Mouse (Mus musculus) heart, adult 2 months (tissue): ENCODE measurements at regions not wholly inside any gene's neighbourhood (a gene's known extent, or its start where the extent isn't known, plus 50 kb on each side); places are given as distances from the start of the nearest gene placed in this dataset.

Source experiments
- DNase-seq, 2 experiments: peaks; one replicate each; pipeline ENCODE4 v3.0.0; 2021
- H3K27ac ChIP-seq: fragments of 200-600 bp; 2 replicates; pipeline ENCODE4 v1.8.1; 2022
- H3K27me3 ChIP-seq: fragments of 200-500 bp; 2 replicates; pipeline ENCODE4 v1.6.1; 2012; ENCODE audit warnings: mild to moderate bottlenecking, low read length, inconsistent platforms, mixed read lengths; ENCODE audit not compliant: control insufficient read depth, insufficient read depth
- H3K36me3 ChIP-seq: fragments of 200-500 bp; 2 replicates; pipeline ENCODE4 v1.6.1; 2012; ENCODE audit warnings: low read length, inconsistent platforms; ENCODE audit not compliant: control insufficient read depth, insufficient read depth
- H3K4me1 ChIP-seq: fragments of 200-500 bp; 2 replicates; pipeline ENCODE4 v1.6.1; 2011; ENCODE audit warnings: low read length; ENCODE audit not compliant: control insufficient read depth, insufficient read depth
- H3K4me3 ChIP-seq: fragments of 200-600 bp; 2 replicates; pipeline ENCODE4 v1.8.1; 2022
- H3K79me2 ChIP-seq: fragments of 200-500 bp; replicated peaks from 2 replicates; pipeline ENCODE4 v1.6.1; 2012; ENCODE audit warnings: mild to moderate bottlenecking, inconsistent platforms, low read length, moderate library complexity, mixed read lengths; ENCODE audit not compliant: control insufficient read depth, insufficient read depth
- H3K9ac ChIP-seq: fragments of 200-500 bp; 2 replicates; pipeline ENCODE4 v1.6.1; 2012; ENCODE audit warnings: low read depth, mild to moderate bottlenecking, control low read depth, inconsistent platforms, low read length, mixed read lengths
- CTCF ChIP-seq: fragments of 200-600 bp; IDR thresholded peaks from 2 replicates; pipeline ENCODE4 v1.8.1; 2022; ENCODE audit warnings: antibody characterized with exemption, mild to moderate bottlenecking, moderate library complexity
- EP300 ChIP-seq: fragments of 200-500 bp; IDR thresholded peaks from 2 replicates; pipeline ENCODE4 v1.6.1; 2011; ENCODE audit warnings: low read depth, low read length, control low read depth; ENCODE audit not compliant: insufficient read depth
- POLR2A ChIP-seq: fragments of 200-500 bp; IDR thresholded peaks from 2 replicates; pipeline ENCODE4 v1.6.1; 2011; ENCODE audit warnings: mild to moderate bottlenecking, low read depth, low read length, control low read depth; ENCODE audit not compliant: insufficient read depth
- WGBS: fragments of 180-500 bp; shearing (Covaris S2); methylation state at CpG from one replicate; pipeline ENCODE4 v1.1.7; 2018; 5-methylcytosine and 5-hydroxymethylcytosine counted together
- intact Hi-C: fragments of 180-260 bp; cut with DNase I; formaldehyde crosslinking; loops from one replicate; pipeline ENCODE4 v1.15.1; 2025

DNA sequence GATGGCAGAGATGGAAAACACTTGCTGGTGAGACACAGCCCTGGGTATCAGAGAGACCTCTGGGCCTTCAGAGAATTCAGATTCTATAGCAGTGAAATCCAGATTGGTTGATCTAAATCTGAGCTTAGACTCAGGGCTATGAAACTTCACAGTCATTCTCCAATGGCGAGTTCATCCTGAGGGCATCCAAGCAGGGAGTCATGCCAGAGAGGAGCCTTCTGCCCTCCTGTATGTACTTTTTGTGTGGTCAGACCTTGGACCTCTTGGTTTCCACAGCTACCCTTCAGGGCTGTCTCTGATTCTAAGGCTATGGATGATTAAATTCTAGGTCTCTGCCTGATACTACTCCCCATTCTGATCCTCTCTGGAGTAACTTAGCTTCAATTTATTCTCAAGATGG, 122.0 kb upstream of the Mettl15 start:
- Histone ChIP-seq H3K36me3 (no peaks in the 10 kb centered on the region), H3K4me1 (no peaks in the 10 kb centered on the region), H3K27me3 (no peaks in the 10 kb centered on the region), H3K79me2 (no peaks in the 10 kb centered on the region), H3K27ac (no peak overlapping the region), H3K4me3 (no peak overlapping the region), H3K9ac (no peak overlapping the region)
- intact Hi-C loops: no loop called here
- 74% methylated on average over 1 of the region's 1 CpGs for WGBS
- TF ChIP-seq EP300 (no peak), POLR2A (no peak), CTCF (no peak)
- DNase-seq: no peak

GRCm38 (mm10) chr2:109404262-109404661, 123.7 kb upstream of the Mettl15 start:
- no peaks in the 10 kb centered on the region for H3K27me3 ChIP-seq
- H3K36me3 ChIP-seq: no peaks in the 10 kb centered on the region
- DNase-seq: no peak
- WGBS: 67% methylated on average over 3 of the region's 3 CpGs
- intact Hi-C loops: no loop called here
- no peak overlapping the region for H3K27ac ChIP-seq
- no peaks in the 10 kb centered on the region for H3K79me2 ChIP-seq
- H3K4me1 ChIP-seq: no peaks in the 10 kb centered on the region
- H3K4me3 ChIP-seq: no peak overlapping the region
- TF ChIP-seq CTCF (no peak), EP300 (no peak), POLR2A (no peak)
- H3K9ac ChIP-seq: no peak overlapping the region

DNA sequence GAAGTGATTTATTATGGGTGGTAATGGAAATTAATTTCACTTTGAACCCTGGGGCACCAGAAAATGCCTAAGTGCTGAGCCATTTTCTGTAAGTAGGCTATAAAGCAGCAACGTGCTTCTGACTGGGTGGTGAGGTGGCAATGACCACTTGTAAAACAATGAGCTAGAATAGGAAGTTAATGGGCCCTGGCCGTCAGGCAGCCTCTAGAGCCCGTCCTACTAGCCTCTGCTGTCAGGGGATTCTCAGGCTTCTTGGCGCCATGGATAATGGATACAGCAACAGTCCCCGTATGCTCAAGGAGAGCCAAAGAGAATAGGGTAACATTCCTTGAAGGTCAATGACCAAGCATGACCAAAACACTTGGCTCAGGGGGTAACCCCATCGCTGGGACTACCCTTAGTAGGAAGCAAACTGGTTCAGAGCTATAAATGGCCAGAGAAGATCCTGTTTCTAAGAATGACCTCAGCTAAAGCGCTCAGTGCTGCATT, 126.1 kb upstream of the Mettl15 start:
- intact Hi-C loops: no loop called here
- Histone ChIP-seq H3K4me1 (no peaks in the 10 kb centered on the region), H3K9ac (no peak overlapping the region), H3K4me3 (no peak overlapping the region), H3K27me3 (no peaks in the 10 kb centered on the region), H3K79me2 (no peaks in the 10 kb centered on the region), H3K36me3 (no peaks in the 10 kb centered on the region), H3K27ac (no peak overlapping the region)
- TF ChIP-seq EP300 (no peak), POLR2A (no peak), CTCF (no peak)
- DNase-seq: no peak
- whole genome bisulfite sequencing: 70% methylated on average over 7 of the region's 7 CpGs

GRCm38 (mm10) chr2:109420098-109420497, 139.6 kb upstream of the Mettl15 start:
- Histone ChIP-seq H3K27me3 (no peaks in the 10 kb centered on the region), H3K9ac (no peak overlapping the region), H3K4me3 (no peak overlapping the region), H3K79me2 (no peaks in the 10 kb centered on the region), H3K36me3 (no peaks in the 10 kb centered on the region), H3K27ac (no peak overlapping the region), H3K4me1 (no peaks in the 10 kb centered on the region)
- TF ChIP-seq CTCF (no peak), EP300 (no peak), POLR2A (no peak)
- intact Hi-C loops: no loop called here
- DNase-seq: no peak

DNA sequence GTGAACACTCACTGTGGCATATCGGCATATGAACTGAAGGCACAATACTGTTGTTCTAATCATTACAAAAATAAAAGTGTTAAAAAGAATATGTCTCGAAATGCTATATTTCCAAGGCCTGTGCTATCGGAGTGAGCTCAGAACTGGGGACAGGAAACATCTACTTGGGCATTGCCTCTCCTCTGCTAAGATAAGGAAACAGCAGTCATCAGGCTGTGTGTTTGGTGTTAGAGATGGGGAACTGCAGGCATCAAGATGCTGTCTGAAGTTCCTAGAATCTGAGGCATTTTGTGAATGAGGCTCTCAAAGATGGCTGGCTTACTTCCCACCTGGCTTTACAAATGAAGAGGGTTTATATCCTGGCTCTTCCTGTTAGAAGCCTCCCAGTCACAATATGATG, 150.6 kb upstream of the Mettl15 start:
- TF ChIP-seq POLR2A (no peak), EP300 (no peak), CTCF (no peak)
- DNase-seq: no peak
- intact Hi-C loops: no loop called here
- 67% methylated on average over 3 of the region's 3 CpGs for WGBS
- Histone ChIP-seq H3K9ac (no peak overlapping the region), H3K4me1 (no peaks in the 10 kb centered on the region), H3K27ac (no peak overlapping the region), H3K79me2 (no peaks in the 10 kb centered on the region), H3K27me3 (no peaks in the 10 kb centered on the region), H3K36me3 (no peaks in the 10 kb centered on the region), H3K4me3 (no peak overlapping the region)

DNA sequence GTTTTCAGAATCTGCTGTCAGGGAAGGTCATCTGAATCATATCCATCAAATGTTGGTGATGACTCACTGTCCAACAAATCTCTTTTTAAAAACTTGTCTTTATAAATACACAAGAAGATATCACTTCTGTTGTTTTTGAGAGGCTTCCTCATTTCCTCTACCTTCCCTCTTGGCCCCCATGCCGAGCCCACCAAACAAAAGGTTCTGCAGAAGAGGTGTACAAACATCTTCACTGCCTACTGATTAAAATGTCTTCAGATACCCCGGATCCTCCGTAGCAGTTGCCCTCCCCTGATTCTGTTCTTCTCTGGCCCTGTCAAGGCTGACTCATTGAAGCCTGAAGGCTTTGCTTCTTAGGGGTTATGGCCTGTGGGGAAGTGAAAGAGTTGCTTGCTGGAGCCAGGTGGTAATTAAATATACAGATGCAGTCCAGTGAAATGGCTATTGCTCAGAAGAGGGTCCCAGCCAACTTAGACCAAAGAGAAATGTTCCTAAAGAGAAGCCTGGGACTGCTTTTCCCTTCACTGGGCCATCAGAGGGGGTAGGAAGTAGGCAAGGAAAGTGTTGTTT, 162.1 kb upstream of the Mettl15 start:
- Histone ChIP-seq H3K4me1 (no peaks in the 10 kb centered on the region), H3K27ac (no peak overlapping the region), H3K4me3 (no peak overlapping the region), H3K27me3 (no peaks in the 10 kb centered on the region), H3K36me3 (no peaks in the 10 kb centered on the region), H3K79me2 (no peaks in the 10 kb centered on the region), H3K9ac (no peak overlapping the region)
- 64% methylated on average over 3 of the region's 3 CpGs for WGBS
- no peak for TF ChIP-seq EP300
- no peak for TF ChIP-seq POLR2A
- no peak for TF ChIP-seq CTCF
- intact Hi-C loops: no loop called here
- no peak for DNase-seq
